Mouse (Mus musculus) testis, adult 2 months (tissue): ENCODE measurements around the gene Arhgap15.

Experiments
- CTCF ChIP-seq: fragments of 200-500 bp; IDR thresholded peaks from 2 replicates; pipeline ENCODE4 v1.5.1; 2012; ENCODE audit warnings: low read depth, mild to moderate bottlenecking, inconsistent platforms, low read length, moderate library complexity; ENCODE audit not compliant: control insufficient read depth, insufficient read depth, insufficient replicate concordance
- POLR2A ChIP-seq: fragments of 200-500 bp; IDR thresholded peaks from 2 replicates; pipeline ENCODE4 v1.6.1; 2012; ENCODE audit warnings: low read depth, mild to moderate bottlenecking, inconsistent platforms, low read length, moderate library complexity; ENCODE audit not compliant: control insufficient read depth

DNA sequence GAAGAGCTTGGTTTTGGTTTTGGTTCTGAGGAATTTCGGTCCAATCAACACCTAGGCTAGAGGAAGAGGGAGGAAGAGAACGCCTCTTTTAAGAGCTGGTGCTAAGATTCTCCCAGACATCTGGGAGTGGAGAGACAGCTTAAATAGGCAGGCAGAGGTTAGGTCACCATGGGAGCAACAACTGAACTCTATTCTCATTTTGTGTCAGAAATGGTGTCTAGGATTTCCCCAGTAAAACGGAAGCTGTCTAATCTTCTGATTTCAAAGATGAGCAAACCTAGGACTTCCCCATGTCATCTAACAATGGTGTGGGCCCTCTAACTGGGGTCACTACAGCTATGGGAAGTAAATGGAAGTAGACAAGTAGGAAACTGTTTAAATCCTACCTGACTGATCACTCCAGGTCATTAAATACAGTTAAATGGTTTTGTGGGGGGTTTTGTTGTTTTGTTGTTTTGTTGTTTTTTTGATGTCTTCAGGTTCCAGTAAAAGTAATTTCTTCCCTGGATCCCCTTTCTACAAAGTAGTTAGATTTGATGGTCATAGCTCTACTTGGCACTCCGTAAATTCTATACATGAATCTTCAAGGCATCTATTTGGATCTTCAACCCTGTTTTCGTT, 596.8 kb downstream of the Arhgap15 start:
- TF ChIP-seq POLR2A, result no peak
- no peak for TF ChIP-seq CTCF
